Mouse (Mus musculus) liver, postnatal 0 days (tissue): ENCODE data around the gene Azi2. TPM values are rescaled to one million over a fixed set of nuclear protein-coding genes. Genes with fewer than 3 reads are reported as not detected.

ENCODE experiments used
- ATAC-seq: fragments of 200-750 bp; cut with Nextera tagmentation; 2 replicates; pipeline ENCODE4 v1.8.0; 2017; ENCODE audit warnings: mild to moderate bottlenecking, moderate library complexity
- DNase-seq: peaks from one replicate; pipeline ENCODE4 v3.0.0-alpha.2; 2016
- H3K27ac ChIP-seq: fragments of 300-500 bp; sonication (generic); 2 replicates; pipeline ENCODE4 v1.5.1; 2014; ENCODE audit warnings: antibody characterized with exemption, moderate library complexity, mild to moderate bottlenecking, low read depth
- H3K27me3 ChIP-seq: fragments of 300-500 bp; sonication (generic); 2 replicates; pipeline ENCODE4 v1.6.1; 2014; ENCODE audit warnings: low read length, control low read depth, mixed read lengths; ENCODE audit not compliant: insufficient read depth
- H3K36me3 ChIP-seq: fragments of 300-500 bp; sonication (generic); replicated peaks from 2 replicates; pipeline ENCODE4 v1.6.1; 2014; ENCODE audit warnings: mild to moderate bottlenecking, control low read depth, low read length, moderate library complexity, mixed read lengths; ENCODE audit not compliant: insufficient read depth
- H3K4me1 ChIP-seq: fragments of 300-500 bp; sonication (generic); 2 replicates; pipeline ENCODE4 v1.6.1; 2014; ENCODE audit warnings: antibody characterized with exemption, mild to moderate bottlenecking, control low read depth; ENCODE audit not compliant: insufficient read depth
- H3K4me2 ChIP-seq: fragments of 300-500 bp; sonication (generic); 2 replicates; pipeline ENCODE4 v1.6.1; 2014; ENCODE audit warnings: low read depth, mild to moderate bottlenecking, low read length, moderate library complexity, mixed read lengths
- H3K4me3 ChIP-seq: fragments of 300-500 bp; sonication (generic); 2 replicates; pipeline ENCODE4 v1.5.1; 2014; ENCODE audit warnings: low read depth, low read length
- H3K9ac ChIP-seq: fragments of 300-500 bp; sonication (generic); replicated peaks from 2 replicates; pipeline ENCODE4 v1.6.1; 2014; ENCODE audit warnings: mild to moderate bottlenecking, moderate library complexity
- H3K9me3 ChIP-seq: fragments of 300-500 bp; sonication (generic); 2 replicates; pipeline ENCODE4 v1.6.1; 2016; ENCODE audit warnings: mild to moderate bottlenecking, control low read depth, low read length, mixed read lengths
- CTCF ChIP-seq: sonication (generic); IDR thresholded peaks from 2 replicates; pipeline ENCODE4 v1.5.1; 2016; ENCODE audit warnings: antibody characterized with exemption, low read depth
- EP300 ChIP-seq: IDR thresholded peaks from 2 replicates; pipeline ENCODE4 v1.6.1; 2016; ENCODE audit warnings: antibody characterized with exemption, low read depth, mild to moderate bottlenecking
- WGBS: fragments of 180-500 bp; shearing (Covaris S2); extraction: QIAGEN DNeasy Blood & Tissue Kit; methylation state at CpG from one replicate; pipeline ENCODE4 v1.1.7; 2014; ENCODE audit not compliant: insufficient replicate concordance; 5-methylcytosine and 5-hydroxymethylcytosine counted together
- polyA plus RNA-seq: library from polyadenylated mRNA; unstranded; fragments of >200 nt; fragmentation: Nextera tagmentation; extraction: Ambion mirVana; gene quantifications from 2 replicates; pipeline ENCODE4 v1.2.1, GENCODE M21; 2015

Gene Azi2
- polyA plus RNA-seq, 1 experiment from 2014 or later = 31.7 TPM

DNA sequence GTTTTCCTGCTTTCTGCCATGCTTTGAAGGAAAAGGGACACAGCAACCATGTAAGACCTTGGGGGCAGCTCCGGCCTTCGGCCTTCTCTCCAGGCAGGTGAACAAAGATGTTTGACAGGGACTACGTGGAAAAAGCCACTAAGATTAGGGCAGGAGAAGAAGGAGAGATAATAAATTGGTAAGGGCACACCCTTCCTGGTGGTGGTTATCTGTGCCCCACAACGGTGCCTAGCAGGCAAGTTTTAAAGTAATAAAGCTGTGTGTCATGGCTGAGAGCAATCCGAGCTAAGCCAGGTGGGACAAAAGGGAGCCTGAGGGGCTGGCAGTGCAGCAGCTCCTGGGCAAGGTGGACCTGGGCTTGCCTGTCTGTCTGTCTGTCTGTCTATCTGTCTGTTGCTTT is 31.8 kb downstream of the Azi2 start:
- 58% methylated on average over 5 of the region's 5 CpGs for WGBS
- TF ChIP-seq EP300 = peak; percentile 34; the same call in 1 of the 2 replicates
- TF ChIP-seq CTCF = no peak
- no peaks in the 10 kb centered on the region for H3K9me3 ChIP-seq
- no peak for DNase-seq
- H3K4me1 ChIP-seq = no peaks in the 10 kb centered on the region
- no peak overlapping the region for H3K27ac ChIP-seq
- no peak overlapping the region for H3K9ac ChIP-seq
- H3K4me3 ChIP-seq = no peak overlapping the region
- peak; percentile 81 for ATAC-seq
- peak overlapping the region; percentile 14 for H3K4me2 ChIP-seq
- peaks cover 18% of the 10 kb centered on the region for H3K36me3 ChIP-seq
- no peaks in the 10 kb centered on the region for H3K27me3 ChIP-seq

- WGBS = 88% methylated on average over 3 of the region's 3 CpGs
Measured at GRCm38 (mm10) chr9:118073358-118073757, 33.1 kb downstream of the Azi2 start.

DNA sequence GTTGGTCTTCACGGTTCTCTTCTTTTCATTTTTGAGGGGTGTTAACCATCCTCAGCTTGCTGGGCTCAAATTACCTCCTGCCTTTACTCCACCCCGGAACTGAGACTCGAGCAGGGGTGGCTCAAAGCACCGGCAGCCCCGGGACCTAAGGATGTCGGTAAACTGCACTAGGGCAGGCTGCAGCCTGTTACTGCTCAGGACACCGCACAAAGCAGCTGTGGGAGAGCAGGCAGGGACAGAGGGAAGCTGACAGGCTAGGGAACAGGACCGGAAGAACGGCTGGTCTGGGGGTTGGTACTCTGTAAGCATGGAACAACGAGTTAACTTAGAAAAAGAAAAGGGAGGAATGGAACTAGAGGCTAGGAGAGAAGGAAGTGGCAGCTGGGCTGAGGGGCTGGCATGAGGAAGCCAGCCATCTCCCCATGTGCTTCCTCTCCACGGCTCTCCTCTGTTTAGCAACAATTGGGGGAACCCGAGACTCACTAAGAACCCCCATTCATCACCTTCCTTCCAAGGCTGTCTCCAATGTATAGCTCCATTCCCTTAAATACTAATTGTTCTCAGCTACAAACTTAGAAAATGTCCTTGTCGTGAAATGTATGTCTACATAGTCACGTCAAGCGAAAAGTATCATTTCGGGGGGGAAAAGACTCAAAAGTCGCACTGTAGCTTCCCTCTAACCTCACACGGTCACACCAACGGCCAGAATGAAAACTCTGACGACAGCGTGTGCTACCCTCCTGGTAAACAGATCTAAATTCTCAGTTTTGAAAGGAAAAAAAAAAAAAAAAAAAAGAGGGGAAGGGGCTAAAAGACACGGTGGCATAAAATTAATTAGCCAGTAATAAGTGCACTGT is 42.5 kb downstream of the Azi2 start:
- Histone ChIP-seq H3K4me3 (peak overlapping the region; percentile 20), H3K4me2 (peak overlapping the region; percentile 62), H3K4me1 (peaks cover 4% of the 10 kb centered on the region), H3K27ac (no peak overlapping the region), H3K9ac (peak overlapping the region; percentile 27), H3K27me3 (no peaks in the 10 kb centered on the region), H3K9me3 (no peaks in the 10 kb centered on the region), H3K36me3 (no peaks in the 10 kb centered on the region)
- TF ChIP-seq EP300 = no peak
- TF ChIP-seq CTCF = no peak
- DNase-seq (no peak), ATAC-seq (peak; percentile 19; the same call in 1 of the 2 replicates)
- 19% methylated on average over 22 of the region's 22 CpGs for WGBS

More at GRCm38 (mm10) chr9:118073358-118073757, 33.1 kb downstream of the Azi2 start:
- Histone ChIP-seq H3K4me2 (no peak overlapping the region), H3K27me3 (no peaks in the 10 kb centered on the region), H3K36me3 (peaks cover 16% of the 10 kb centered on the region), H3K9ac (no peak overlapping the region), H3K4me1 (no peaks in the 10 kb centered on the region), H3K4me3 (no peak overlapping the region), H3K27ac (no peak overlapping the region), H3K9me3 (no peaks in the 10 kb centered on the region)
- TF ChIP-seq CTCF = no peak
- no peak for TF ChIP-seq EP300
- ATAC-seq (no peak), DNase-seq (no peak)

DNA sequence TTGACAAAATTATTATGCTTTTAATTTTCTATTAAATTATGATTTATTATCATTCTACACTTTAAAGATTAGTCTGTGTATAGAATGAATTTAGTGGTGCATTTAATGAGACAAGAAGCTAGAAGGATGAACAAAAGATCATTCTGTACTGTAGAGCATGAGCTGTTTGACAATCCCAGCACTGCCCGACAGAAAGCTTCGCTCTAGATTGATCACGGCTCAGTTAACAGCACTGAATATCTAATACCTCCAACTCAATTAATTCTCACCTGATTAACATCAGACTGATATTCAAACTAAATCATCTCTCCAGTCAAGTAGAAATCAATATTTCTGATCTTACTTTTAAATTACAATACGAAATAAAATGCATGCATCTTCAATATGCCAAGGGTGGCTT is 43.5 kb downstream of the Azi2 start:
- no peak overlapping the region for H3K4me2 ChIP-seq
- no peak overlapping the region for H3K27ac ChIP-seq
- 82% methylated on average over 4 of the region's 4 CpGs for WGBS
- no peaks in the 10 kb centered on the region for H3K36me3 ChIP-seq
- DNase-seq = no peak
- H3K9me3 ChIP-seq = no peaks in the 10 kb centered on the region
- TF ChIP-seq EP300 (no peak), CTCF (no peak)
- no peak for ATAC-seq
- peaks cover 4% of the 10 kb centered on the region for H3K4me1 ChIP-seq
- H3K9ac ChIP-seq = no peak overlapping the region
- no peaks in the 10 kb centered on the region for H3K27me3 ChIP-seq
- no peak overlapping the region for H3K4me3 ChIP-seq

- Histone ChIP-seq H3K9ac (no peak overlapping the region), H3K36me3 (no peaks in the 10 kb centered on the region), H3K27me3 (no peaks in the 10 kb centered on the region), H3K4me2 (no peak overlapping the region), H3K4me3 (no peak overlapping the region), H3K4me1 (no peaks in the 10 kb centered on the region), H3K9me3 (no peaks in the 10 kb centered on the region), H3K27ac (no peak overlapping the region)
- TF ChIP-seq EP300 (no peak), CTCF (peak; percentile 58)
- ATAC-seq (no peak), DNase-seq (no peak)
- 43% methylated on average over 4 of the region's 4 CpGs for WGBS
Measured at GRCm38 (mm10) chr9:118099395-118099794, 59.1 kb downstream of the Azi2 start.

DNA sequence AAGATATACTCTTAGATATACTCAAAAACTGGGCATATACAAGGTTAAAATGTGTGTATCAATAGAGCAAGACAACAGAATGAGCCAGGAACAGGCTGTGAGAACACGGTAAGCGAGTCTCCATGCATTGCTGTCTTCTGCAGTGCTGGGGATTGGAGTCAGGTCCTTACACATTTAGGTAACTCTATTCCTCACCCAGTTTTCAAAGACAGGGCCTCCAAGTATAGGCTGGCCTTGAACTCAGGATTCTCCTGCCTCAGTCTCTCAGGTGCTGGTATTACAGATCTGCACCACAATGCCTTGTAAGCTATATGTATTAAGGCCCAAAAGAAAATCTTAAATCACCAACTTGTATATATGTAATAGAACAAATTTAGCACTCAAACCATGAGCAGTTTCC is 60.2 kb downstream of the Azi2 start:
- Histone ChIP-seq H3K36me3 (no peaks in the 10 kb centered on the region), H3K4me1 (no peaks in the 10 kb centered on the region), H3K4me3 (no peak overlapping the region), H3K4me2 (no peak overlapping the region), H3K27me3 (no peaks in the 10 kb centered on the region), H3K9ac (no peak overlapping the region), H3K27ac (no peak overlapping the region), H3K9me3 (no peaks in the 10 kb centered on the region)
- WGBS = 88% methylated on average over 2 of the region's 2 CpGs
- DNase-seq = no peak
- no peak for ATAC-seq
- no peak for TF ChIP-seq CTCF
- no peak for TF ChIP-seq EP300
